Mouse (Mus musculus) intestine, embryonic 16.5 days (tissue): ENCODE measurements around the gene 2610021A01Rik. TPM values are rescaled to one million over a fixed set of nuclear protein-coding genes. Genes with fewer than 3 reads are reported as not detected.
"Not testable (repeated sequence)": the region's sequence is repeated elsewhere in the genome, so short reads cannot be mapped to it uniquely, and the experiment has no call there.

Experiments used
- ATAC-seq: fragments of 200-750 bp; cut with Nextera tagmentation; 2 replicates; pipeline ENCODE4 v1.8.0; 2017; ENCODE audit warnings: moderate TSS enrichment, moderate library complexity
- H3K27ac ChIP-seq: fragments of 300-500 bp; sonication (generic); 2 replicates; pipeline ENCODE4 v1.5.1; 2014; ENCODE audit warnings: mild to moderate bottlenecking, low read length
- H3K27me3 ChIP-seq: fragments of 300-500 bp; sonication (generic); replicated peaks from 2 replicates; pipeline ENCODE4 v1.6.1; 2014; ENCODE audit warnings: low read length, control low read depth, mixed read lengths; ENCODE audit not compliant: control insufficient read depth, insufficient read depth
- H3K36me3 ChIP-seq: fragments of 300-500 bp; sonication (generic); 2 replicates; pipeline ENCODE4 v1.6.1; 2014; ENCODE audit warnings: low read length, control low read depth; ENCODE audit not compliant: control insufficient read depth, insufficient read depth
- H3K4me1 ChIP-seq: fragments of 300-500 bp; sonication (generic); 2 replicates; pipeline ENCODE4 v1.6.1; 2014; ENCODE audit warnings: low read length, control low read depth, mixed read lengths; ENCODE audit not compliant: control insufficient read depth, insufficient read depth
- H3K4me2 ChIP-seq: fragments of 300-500 bp; sonication (generic); 2 replicates; pipeline ENCODE4 v1.6.1; 2014; ENCODE audit warnings: low read depth, low read length, control low read depth
- H3K4me3 ChIP-seq: fragments of 300-500 bp; sonication (generic); 2 replicates; pipeline ENCODE4 v1.5.1; 2014; ENCODE audit warnings: mild to moderate bottlenecking, low read length
- H3K9ac ChIP-seq: fragments of 300-500 bp; sonication (generic); 2 replicates; pipeline ENCODE4 v1.6.1; 2014; ENCODE audit warnings: low read depth, low read length
- H3K9me3 ChIP-seq: fragments of 300-500 bp; sonication (generic); 2 replicates; pipeline ENCODE4 v1.6.1; 2016; ENCODE audit warnings: low read length, control low read depth; ENCODE audit not compliant: control insufficient read depth
- WGBS: fragments of 180-500 bp; shearing (Covaris S2); extraction: QIAGEN DNeasy Blood & Tissue Kit; methylation state at CpG from one replicate; pipeline ENCODE4 v1.1.7; 2014; 5-methylcytosine and 5-hydroxymethylcytosine counted together
- polyA plus RNA-seq: library from polyadenylated mRNA; unstranded; fragments of >200 nt; fragmentation: Nextera tagmentation; extraction: Ambion mirVana; gene quantifications from 2 replicates; pipeline ENCODE4 v1.2.1, GENCODE M21; 2015

The 2610021A01Rik gene
- 7.9 and 8.2 TPM in 2 replicates for polyA plus RNA-seq

DNA sequence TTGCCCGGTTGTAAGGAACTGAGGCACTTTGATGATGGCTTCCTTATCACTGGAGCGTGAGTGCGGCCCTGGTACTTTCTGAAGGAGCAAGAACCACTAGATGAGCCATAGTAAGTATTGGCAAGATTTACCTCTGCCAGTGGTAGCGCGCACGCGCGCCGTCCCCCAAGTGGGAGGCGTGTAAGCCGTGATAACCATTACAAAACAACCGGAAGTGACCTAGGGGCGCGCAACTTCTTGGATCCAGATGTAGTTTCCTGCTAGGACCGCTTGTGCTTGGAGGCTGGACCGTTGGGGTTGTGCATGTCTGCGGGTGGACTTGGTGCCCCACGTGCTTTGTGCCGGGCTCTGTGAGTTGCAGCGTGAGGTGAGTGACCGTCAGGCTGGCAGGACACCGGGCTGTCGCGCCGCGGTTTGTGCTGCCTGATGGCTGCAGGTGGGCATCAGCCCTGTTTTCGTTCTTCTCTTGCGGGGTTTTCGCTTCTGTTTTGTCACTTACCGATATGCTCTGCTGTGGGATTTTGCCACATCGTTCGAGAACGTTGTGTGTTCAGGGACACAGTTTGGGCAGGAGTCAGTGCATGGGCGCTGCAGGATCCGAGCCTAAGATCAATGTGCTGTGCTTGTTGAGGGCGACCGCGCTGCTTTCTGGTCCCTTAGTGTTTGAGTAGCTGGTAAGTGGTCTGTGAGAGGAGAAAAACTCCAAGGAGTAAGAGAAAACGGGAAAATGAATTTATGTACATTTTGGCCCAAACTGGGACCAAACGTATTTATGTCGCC is at the start of gene 2610021A01Rik:
2610021A01Rik (plus strand) TSS at position 197 of the 780 bp plus-strand sequence.
- WGBS, result under 1% methylated on average over 41 of the region's 41 CpGs
- 0 out of 2 replicates have a peak, but pooled peaks cover 3% of the 10 kb centered on the region for H3K4me1 ChIP-seq
- peak within 1 kb of the TSS; percentile 74 for H3K9ac ChIP-seq
- no peaks in the 10 kb centered on the region for H3K36me3 ChIP-seq
- peak within 1 kb of the TSS; percentile 73 for H3K4me2 ChIP-seq
- peak; percentile 99 for ATAC-seq
- peak within 1 kb of the TSS; percentile 67 for H3K4me3 ChIP-seq
- H3K9me3 ChIP-seq, result no peaks in the 10 kb centered on the region
- peak within 1 kb of the TSS; percentile 49; the same call in 1 of the 2 replicates for H3K27ac ChIP-seq
- no peaks in the 10 kb centered on the region for H3K27me3 ChIP-seq

DNA sequence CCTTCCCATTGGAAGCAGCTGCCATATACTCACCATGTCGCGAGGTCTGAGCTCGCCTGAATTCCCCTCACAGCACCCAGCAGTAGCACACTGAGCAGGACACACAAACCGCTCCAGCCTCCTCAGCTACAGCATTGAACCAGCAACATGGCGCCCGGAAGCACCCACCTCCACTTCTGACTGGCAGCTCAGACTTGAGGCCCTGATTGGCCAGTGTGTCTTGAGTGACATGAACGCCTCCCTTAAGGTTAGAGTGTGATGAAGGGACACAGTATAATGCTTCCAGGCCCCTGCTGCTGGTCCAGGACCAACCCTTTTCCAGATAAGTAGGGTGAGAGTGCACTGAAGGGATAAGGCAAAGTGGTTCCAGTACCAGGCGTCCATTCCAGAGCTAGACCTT is 38.3 kb upstream of the 2610021A01Rik start:
- 66% methylated on average over 8 of the region's 8 CpGs for WGBS
- Histone ChIP-seq H3K27me3 (no peaks in the 10 kb centered on the region), H3K9me3 (no peaks in the 10 kb centered on the region), H3K9ac (no peak overlapping the region), H3K4me2 (no peak overlapping the region), H3K36me3 (no peaks in the 10 kb centered on the region), H3K4me1 (no peaks in the 10 kb centered on the region), H3K27ac (no peak overlapping the region), H3K4me3 (no peak overlapping the region)
- ATAC-seq, result no peak

DNA sequence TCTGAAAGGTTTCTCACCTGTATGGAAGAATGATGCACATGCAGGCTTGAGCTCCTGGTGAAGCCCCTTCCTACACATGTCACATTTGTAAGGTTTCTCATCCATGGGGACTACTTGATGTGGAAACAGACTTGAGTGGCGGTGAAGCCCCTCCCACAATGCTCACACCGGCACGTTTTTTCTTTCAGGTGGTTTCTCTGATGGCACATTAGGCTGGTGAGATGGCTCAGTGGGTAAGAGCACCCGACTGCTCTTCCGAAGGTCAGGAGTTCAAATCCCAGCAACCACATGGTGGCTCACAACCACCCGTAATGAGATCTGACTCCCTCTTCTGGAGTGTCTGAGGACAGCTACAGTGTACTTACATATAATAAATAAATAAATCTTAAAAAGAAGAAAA is 25.5 kb upstream of the 2610021A01Rik start, which contains the start of gene Gm6871:
Gm6871 (minus strand) TSS at position 101 of the 400 bp plus-strand sequence.
- H3K9me3 ChIP-seq, H3K36me3 ChIP-seq, H3K4me2 ChIP-seq, H3K27me3 ChIP-seq, H3K4me1 ChIP-seq, H3K27ac ChIP-seq, H3K9ac ChIP-seq, ATAC-seq, H3K4me3 ChIP-seq: not testable (repeated sequence)
- WGBS, result 86% methylated on average over 6 of the region's 6 CpGs

DNA sequence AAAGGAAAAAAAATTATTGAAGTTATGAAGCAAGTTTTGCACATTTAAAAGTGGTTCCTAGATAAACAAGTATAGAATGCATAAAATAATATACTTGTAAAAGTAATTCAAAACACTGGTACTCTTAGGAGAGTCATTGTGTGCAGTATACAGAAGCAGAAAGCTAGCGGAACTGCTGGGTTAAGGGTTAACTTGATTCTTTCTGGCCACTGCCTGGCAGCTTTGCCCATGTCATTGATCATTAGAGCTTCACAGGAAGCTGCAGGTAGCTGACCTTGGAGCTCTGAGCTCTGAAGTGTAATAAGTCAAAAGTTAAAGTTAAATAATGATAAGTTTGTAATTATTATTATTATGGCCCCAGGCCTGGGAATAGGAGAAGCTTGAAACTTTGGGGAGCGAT is 21.1 kb upstream of the 2610021A01Rik start:
- no peak overlapping the region for H3K27ac ChIP-seq
- no peak overlapping the region for H3K4me3 ChIP-seq
- no peak overlapping the region for H3K4me2 ChIP-seq
- WGBS, result 91% methylated on average over 2 of the region's 2 CpGs
- no peaks in the 10 kb centered on the region for H3K27me3 ChIP-seq
- H3K9me3 ChIP-seq, result no peaks in the 10 kb centered on the region; the same call in 1 of the 2 replicates
- no peaks in the 10 kb centered on the region for H3K36me3 ChIP-seq
- no peaks in the 10 kb centered on the region for H3K4me1 ChIP-seq
- H3K9ac ChIP-seq, result no peak overlapping the region
- ATAC-seq, result no peak

DNA sequence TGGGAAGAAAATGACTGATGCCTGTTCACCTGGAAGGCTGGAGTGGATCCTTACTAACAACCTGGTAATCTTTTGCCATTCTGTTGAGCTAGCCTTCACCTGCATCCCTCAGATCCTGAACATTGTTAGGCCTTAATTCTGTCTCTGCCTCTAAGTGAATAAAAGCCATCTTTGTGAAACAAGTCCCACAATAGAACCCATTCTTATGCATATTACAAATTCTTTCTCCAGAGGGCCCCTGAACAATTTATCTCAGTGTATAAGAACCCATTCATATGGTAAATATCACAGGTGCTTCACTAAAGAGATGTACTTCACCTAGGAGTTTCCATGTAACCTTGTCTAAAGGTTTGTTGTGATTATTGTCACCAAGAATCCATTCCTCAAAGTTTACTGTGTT is 17.0 kb upstream of the 2610021A01Rik start:
- H3K9me3 ChIP-seq, result no peaks in the 10 kb centered on the region
- H3K4me2 ChIP-seq, result no peak overlapping the region
- H3K27ac ChIP-seq, result no peak overlapping the region
- no peaks in the 10 kb centered on the region for H3K4me1 ChIP-seq
- no peaks in the 10 kb centered on the region for H3K36me3 ChIP-seq
- no peaks in the 10 kb centered on the region for H3K27me3 ChIP-seq
- no peak for ATAC-seq
- H3K9ac ChIP-seq, result no peak overlapping the region
- no peak overlapping the region for H3K4me3 ChIP-seq

DNA sequence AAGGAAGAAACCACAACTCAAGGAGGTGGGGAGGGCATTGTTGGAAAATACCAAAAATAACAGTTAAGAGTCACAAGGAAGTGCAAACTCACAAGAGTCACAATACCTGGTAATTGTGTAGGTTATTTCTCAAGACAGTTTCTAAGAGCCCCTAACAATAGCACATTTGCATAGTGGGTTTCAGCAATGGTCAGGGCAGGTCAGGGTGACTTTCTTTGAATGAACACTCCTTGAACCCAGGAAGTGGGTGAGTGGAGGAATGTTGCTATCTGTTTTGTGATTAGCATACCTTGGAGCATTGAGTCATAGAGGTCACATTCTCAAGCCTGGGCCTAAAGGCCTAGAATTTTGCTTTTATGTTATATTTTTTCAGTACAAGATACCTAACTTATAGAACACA is 11.2 kb upstream of the 2610021A01Rik start:
- not testable (repeated sequence) for H3K4me3 ChIP-seq

DNA sequence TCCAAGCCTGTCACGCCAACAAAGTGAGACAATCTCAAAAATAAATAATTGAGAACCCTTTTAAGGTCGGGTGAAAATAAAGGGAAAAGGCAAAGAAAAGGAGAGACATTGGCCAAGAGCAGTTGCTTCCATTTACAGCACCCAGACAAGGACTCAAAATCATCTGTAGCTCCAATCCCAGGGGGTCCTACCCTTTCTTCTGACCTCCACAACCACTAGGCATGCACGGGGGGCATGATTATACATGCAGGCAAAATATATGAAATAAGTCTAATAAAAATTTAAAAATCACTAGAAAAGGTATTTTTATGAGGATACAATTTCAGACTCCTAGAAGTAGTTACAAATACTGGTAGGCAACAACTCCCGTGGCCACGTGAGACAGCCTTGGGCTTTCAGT is 415 bp upstream of the 2610021A01Rik start:
- Histone ChIP-seq H3K9me3 (no peaks in the 10 kb centered on the region), H3K9ac (peak overlapping the region; percentile 74), H3K4me1 (0 out of 2 replicates have a peak, but pooled peaks cover 3% of the 10 kb centered on the region), H3K27me3 (no peaks in the 10 kb centered on the region), H3K4me2 (peak overlapping the region; percentile 50), H3K36me3 (no peaks in the 10 kb centered on the region), H3K27ac (no peak overlapping the region), H3K4me3 (peak overlapping the region; percentile 67)
- ATAC-seq, result peak; percentile 15
- 46% methylated on average over 5 of the region's 5 CpGs for WGBS

More for the DNA sequence above, 11.2 kb upstream of the 2610021A01Rik start:
- not testable (repeated sequence) for H3K27me3 ChIP-seq, H3K27ac ChIP-seq, H3K36me3 ChIP-seq, H3K4me1 ChIP-seq, H3K9ac ChIP-seq, ATAC-seq, H3K9me3 ChIP-seq, H3K4me2 ChIP-seq

DNA sequence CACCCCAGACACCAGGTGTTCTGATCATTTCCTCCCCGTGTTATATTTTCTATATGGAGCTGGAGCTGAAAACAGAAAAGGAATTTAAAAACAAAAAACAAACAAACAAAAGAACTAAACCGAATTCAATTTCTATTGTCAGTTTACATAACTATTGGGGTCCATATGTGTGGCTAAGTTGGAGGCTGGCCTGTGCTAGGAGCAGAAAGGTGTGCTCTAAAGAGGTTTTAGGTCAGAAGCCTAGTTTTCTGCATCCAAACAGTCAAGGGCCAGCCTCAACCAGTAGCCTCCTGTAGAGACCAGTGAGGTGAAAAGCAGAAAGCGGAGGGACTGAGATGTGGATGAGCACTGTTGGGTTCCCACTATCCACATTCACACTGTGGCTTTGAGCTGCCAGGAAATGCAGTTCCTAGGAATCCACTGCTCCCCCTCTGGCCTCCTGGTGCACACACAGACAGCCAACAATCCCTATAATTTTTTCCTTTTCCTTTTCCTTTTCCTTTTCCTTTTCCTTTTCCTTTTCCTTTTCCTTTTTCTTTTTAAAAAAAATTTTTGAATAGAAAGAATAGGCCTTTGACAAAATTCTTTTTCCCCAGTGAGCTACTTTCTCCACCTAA is 1.0 kb downstream of the 2610021A01Rik start:
- Histone ChIP-seq H3K4me2 (peak overlapping the region; percentile 73), H3K9ac (peak overlapping the region; percentile 74), H3K4me1 (0 out of 2 replicates have a peak, but pooled peaks cover 3% of the 10 kb centered on the region), H3K27me3 (no peaks in the 10 kb centered on the region), H3K36me3 (no peaks in the 10 kb centered on the region), H3K4me3 (peak overlapping the region; percentile 67), H3K9me3 (no peaks in the 10 kb centered on the region), H3K27ac (0 out of 2 replicates have a peak overlapping the region, but pooled peaks have one; percentile 49)
- WGBS, result 17% methylated on average over 3 of the region's 3 CpGs
- peak; percentile 45; the same call in 1 of the 2 replicates for ATAC-seq

DNA sequence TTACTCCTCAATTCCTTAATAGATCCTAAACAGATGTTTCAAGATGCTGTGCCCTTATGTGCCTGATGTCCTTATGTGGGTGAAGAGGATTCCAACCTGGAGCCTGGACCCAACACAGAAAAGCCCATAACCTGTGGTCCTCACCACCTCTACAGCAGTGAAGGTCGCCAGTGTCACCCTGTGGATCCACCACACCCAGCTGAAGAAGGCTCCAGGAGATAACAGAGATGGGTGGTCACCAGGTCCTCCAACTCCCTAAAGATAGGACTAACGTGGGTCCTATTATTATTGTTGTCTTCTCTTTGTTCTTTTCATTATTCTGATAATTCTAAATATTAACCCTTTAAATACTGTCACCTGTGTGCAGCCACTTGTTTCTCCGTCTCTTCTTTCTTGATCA is 12.6 kb downstream of the 2610021A01Rik start:
- Histone ChIP-seq H3K4me3 (no peak overlapping the region), H3K9me3 (no peaks in the 10 kb centered on the region), H3K4me2 (no peak overlapping the region), H3K9ac (no peak overlapping the region), H3K36me3 (peaks cover 3% of the 10 kb centered on the region; the same call in 1 of the 2 replicates), H3K27ac (no peak overlapping the region), H3K4me1 (no peaks in the 10 kb centered on the region), H3K27me3 (no peaks in the 10 kb centered on the region)
- ATAC-seq, result no peak
- 84% methylated on average over 3 of the region's 3 CpGs for WGBS
